Mouse (Mus musculus) forebrain, embryonic 13.5 days (tissue): ENCODE measurements around the gene Ddx21. TPM values are rescaled to one million over a fixed set of nuclear protein-coding genes. Genes with fewer than 3 reads are reported as not detected.
"Not testable (repeated sequence)": the region's sequence is repeated elsewhere in the genome, so short reads cannot be mapped to it uniquely, and the experiment has no call there.

Source experiments
- ATAC-seq: fragments of 200-750 bp; cut with Nextera tagmentation; 2 replicates; pipeline ENCODE4 v1.8.0; 2017
- H3K27ac ChIP-seq: fragments of 300-500 bp; sonication (generic); 2 replicates; pipeline ENCODE4 v1.5.1; 2015; ENCODE audit warnings: inconsistent platforms, mild to moderate bottlenecking, moderate library complexity
- H3K27me3 ChIP-seq: fragments of 300-500 bp; sonication (generic); 2 replicates; pipeline ENCODE4 v1.6.1; 2015; ENCODE audit warnings: mild to moderate bottlenecking, inconsistent platforms
- H3K36me3 ChIP-seq: fragments of 300-500 bp; sonication (generic); 2 replicates; pipeline ENCODE4 v1.6.1; 2015; ENCODE audit warnings: mild to moderate bottlenecking, inconsistent platforms; ENCODE audit not compliant: poor library complexity, severe bottlenecking
- H3K4me1 ChIP-seq: fragments of 300-500 bp; sonication (generic); 2 replicates; pipeline ENCODE4 v1.6.1; 2015; ENCODE audit warnings: inconsistent platforms
- H3K4me2 ChIP-seq: fragments of 300-500 bp; sonication (generic); 2 replicates; pipeline ENCODE4 v1.6.1; 2015; ENCODE audit warnings: inconsistent platforms, mild to moderate bottlenecking, moderate library complexity
- H3K4me3 ChIP-seq: fragments of 300-500 bp; sonication (generic); 2 replicates; pipeline ENCODE4 v1.5.1; 2015; ENCODE audit warnings: mild to moderate bottlenecking, inconsistent platforms
- H3K9ac ChIP-seq: fragments of 300-500 bp; sonication (generic); 2 replicates; pipeline ENCODE4 v1.6.1; 2015; ENCODE audit warnings: mild to moderate bottlenecking, inconsistent platforms
- H3K9me3 ChIP-seq: fragments of 300-500 bp; sonication (generic); replicated peaks from 2 replicates; pipeline ENCODE4 v1.6.1; 2016; ENCODE audit warnings: inconsistent platforms
- WGBS: fragments of 180-500 bp; shearing (Covaris S2); methylation state at CpG from one replicate; pipeline ENCODE4 v1.1.7; 2015; 5-methylcytosine and 5-hydroxymethylcytosine counted together
- polyA plus RNA-seq: library from polyadenylated mRNA; unstranded; fragments of >200 nt; fragmentation: Nextera tagmentation; extraction: Ambion mirVana; gene quantifications from 2 replicates; pipeline ENCODE4 v1.2.1, GENCODE M21; 2015

Gene Ddx21
- polyA plus RNA-seq, 1 experiment from 2014 or later: 23.8 TPM

DNA sequence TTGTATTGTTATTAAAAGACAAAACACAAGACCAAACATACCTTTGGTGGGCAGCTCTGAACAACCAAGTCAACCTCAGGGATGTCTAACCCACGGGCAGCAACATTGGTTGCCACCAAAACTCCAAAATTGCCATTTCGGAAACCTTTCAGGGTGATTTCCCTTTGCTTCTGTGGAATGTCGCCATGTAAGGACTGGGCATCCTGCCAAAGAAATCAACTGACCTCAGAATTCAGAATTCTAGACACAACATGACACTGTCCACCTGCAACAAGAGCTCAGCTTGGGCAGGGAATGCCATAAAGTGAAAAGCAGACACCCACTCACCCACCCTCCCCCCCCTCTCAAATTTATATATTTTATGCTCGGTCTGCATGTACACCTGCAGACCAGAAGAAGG, 13.5 kb downstream of the Ddx21 start:
- no peaks in the 10 kb centered on the region for H3K9me3 ChIP-seq
- H3K36me3 ChIP-seq: peaks cover 94% of the 10 kb centered on the region
- no peak overlapping the region for H3K4me3 ChIP-seq
- no peaks in the 10 kb centered on the region for H3K4me1 ChIP-seq
- H3K9ac ChIP-seq: no peak overlapping the region
- WGBS: 83% methylated on average over 4 of the region's 4 CpGs
- no peaks in the 10 kb centered on the region for H3K27me3 ChIP-seq
- H3K4me2 ChIP-seq: no peak overlapping the region
- no peak overlapping the region for H3K27ac ChIP-seq
- ATAC-seq: no peak

DNA sequence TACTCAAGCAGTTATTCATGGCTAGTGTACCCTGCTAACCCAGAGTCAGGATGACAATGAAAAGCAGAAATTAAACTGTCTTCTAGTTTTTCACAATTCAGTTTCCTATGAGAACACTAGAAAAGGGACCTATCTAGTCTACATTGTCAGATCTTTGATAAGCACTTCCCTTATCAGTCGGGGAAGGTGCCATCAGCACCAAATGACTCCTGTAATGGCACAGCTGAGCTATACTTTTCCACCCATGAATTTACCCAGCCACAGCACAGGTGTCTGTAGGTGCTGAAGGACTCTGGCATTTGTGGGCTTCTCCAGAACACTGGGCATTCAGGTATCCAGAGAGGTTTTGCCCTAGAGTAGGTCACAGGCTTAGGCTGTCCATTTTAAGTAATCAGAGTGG, 18.8 kb downstream of the Ddx21 start:
- WGBS: 88% methylated on average over 1 of the region's 1 CpGs
- H3K4me1 ChIP-seq: peaks cover 3% of the 10 kb centered on the region; the same call in 1 of the 2 replicates
- H3K27ac ChIP-seq: no peak overlapping the region
- H3K9me3 ChIP-seq: no peaks in the 10 kb centered on the region
- H3K9ac ChIP-seq: no peak overlapping the region
- no peak overlapping the region for H3K4me3 ChIP-seq
- H3K36me3 ChIP-seq: peaks cover 82% of the 10 kb centered on the region
- ATAC-seq: no peak
- no peak overlapping the region for H3K4me2 ChIP-seq
- no peaks in the 10 kb centered on the region for H3K27me3 ChIP-seq

DNA sequence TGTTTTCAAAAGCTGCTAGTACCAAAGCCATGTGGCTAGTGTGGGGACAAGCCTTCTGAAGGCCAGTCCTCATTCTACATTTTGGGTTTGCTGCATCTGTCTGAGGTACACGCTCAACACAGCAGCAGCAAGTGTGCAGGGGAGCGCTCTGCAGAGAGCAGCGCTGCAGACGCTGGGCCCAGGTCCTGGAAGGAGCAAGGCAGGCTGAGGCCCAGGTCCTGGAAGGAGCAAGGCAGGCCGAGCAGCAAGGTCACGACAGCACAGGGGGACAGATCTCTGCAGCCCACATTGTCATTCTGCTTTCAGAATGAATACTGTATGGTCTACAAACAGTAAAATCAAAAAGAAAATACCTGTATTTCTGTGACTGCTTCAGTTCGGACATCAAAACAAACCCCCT, 19.4 kb downstream of the Ddx21 start:
- Histone ChIP-seq H3K36me3 (peaks cover 76% of the 10 kb centered on the region), H3K9ac (no peak overlapping the region), H3K4me2 (no peak overlapping the region), H3K4me3 (no peak overlapping the region), H3K27ac (no peak overlapping the region), H3K9me3 (no peaks in the 10 kb centered on the region), H3K27me3 (no peaks in the 10 kb centered on the region), H3K4me1 (peaks cover 3% of the 10 kb centered on the region; the same call in 1 of the 2 replicates)
- no peak for ATAC-seq
- WGBS: 86% methylated on average over 7 of the region's 7 CpGs

DNA sequence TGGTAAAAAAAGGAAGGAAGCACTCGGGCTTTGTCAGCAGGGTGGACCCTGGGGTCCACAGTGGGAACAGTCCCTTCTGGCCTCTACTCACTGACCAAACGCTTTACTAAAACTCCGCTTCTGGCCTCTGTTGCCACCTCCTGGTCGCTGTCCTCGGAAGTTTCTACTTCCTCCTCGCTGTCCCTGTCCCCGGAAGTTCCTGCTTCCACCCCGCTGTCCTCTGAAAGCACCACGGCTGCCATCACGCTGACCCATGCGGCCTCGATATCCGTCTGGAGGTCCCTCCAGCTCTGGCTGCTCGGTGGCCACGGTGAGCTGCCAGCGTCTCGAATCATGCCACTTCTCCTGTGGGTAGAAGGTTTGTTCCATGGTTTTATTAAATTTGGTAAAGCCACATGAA, 19.8 kb downstream of the Ddx21 start:
- ATAC-seq: no peak
- WGBS: 93% methylated on average over 17 of the region's 17 CpGs
- peaks cover 72% of the 10 kb centered on the region for H3K36me3 ChIP-seq
- no peak overlapping the region for H3K4me2 ChIP-seq
- H3K4me3 ChIP-seq: no peak overlapping the region
- no peaks in the 10 kb centered on the region for H3K9me3 ChIP-seq
- H3K4me1 ChIP-seq: peaks cover 6% of the 10 kb centered on the region
- H3K9ac ChIP-seq: no peak overlapping the region
- H3K27ac ChIP-seq: no peak overlapping the region
- no peaks in the 10 kb centered on the region for H3K27me3 ChIP-seq

DNA sequence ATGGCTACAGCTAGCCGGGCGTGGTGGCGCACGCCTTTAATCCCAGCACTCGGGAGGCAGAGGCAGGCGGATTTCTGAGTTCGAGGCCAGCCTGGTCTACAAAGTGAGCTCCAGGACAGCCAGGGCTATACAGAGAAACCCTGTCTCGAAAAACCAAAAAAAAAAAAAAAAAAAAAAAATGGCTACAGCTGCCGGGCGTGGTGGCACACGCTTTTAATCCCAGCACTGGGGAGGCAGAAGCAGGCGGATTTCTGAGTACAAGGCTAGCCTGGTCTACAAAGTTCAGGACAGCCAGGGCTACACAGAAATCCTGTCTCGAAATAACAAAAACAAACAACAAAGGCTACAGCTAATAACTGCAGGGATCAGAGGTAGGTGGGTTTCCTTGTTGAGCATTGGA, 23.0 kb downstream of the Ddx21 start:
- not testable (repeated sequence) for H3K27ac ChIP-seq, H3K4me3 ChIP-seq, ATAC-seq, H3K9ac ChIP-seq, H3K9me3 ChIP-seq, H3K27me3 ChIP-seq, H3K4me2 ChIP-seq
- Histone ChIP-seq H3K4me1 (peaks cover 17% of the 10 kb centered on the region), H3K36me3 (peaks cover 54% of the 10 kb centered on the region)
- 81% methylated on average over 12 of the region's 13 CpGs for WGBS

DNA sequence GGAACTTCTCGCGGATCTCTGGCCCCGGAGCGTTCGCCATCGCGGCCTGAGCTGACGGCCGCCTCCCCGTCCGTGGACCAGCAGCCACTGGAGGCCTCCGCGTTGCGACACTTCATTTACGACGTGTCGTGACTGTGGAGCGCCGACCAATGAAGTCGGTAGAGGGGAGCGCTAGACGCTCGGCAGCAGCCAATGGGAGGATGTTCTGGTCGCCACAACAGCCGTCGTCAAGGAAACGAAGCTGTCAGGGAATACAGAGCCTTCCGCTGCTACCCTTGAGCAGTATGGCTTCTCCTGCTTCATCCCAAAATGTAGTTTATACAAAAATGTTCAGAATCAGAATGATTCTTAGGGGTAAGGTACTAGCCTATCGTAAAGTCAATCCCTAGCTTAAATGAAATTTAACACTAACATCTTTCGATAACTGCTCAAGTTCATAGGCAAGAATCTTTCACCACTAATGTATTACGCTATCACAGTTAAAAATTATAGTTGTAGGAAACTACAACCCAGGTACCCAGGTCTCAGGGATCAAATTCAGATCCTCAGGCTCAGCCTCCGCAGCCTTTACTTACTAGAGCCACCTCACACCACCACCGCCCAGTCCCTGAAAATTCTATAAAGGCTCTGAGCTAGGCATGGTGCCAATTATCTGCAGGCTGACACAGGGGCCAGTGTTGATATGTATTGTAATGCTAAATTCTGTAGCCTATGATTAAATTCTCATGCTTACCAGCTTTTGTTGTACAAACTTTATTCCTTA, 23.6 kb downstream of the Ddx21 start, which contains the start of gene Kif1bp:
Gene Kif1bp (minus strand): TSS at position 120 of the 763 bp plus-strand sequence.
- Histone ChIP-seq H3K27me3 (no peaks in the 10 kb centered on the region), H3K4me1 (peaks cover 17% of the 10 kb centered on the region), H3K4me3 (peak within 1 kb of the TSS; percentile 88), H3K9me3 (no peaks in the 10 kb centered on the region), H3K27ac (peak within 1 kb of the TSS; percentile 85), H3K36me3 (peaks cover 54% of the 10 kb centered on the region), H3K9ac (peak within 1 kb of the TSS; percentile 90), H3K4me2 (peak within 1 kb of the TSS; percentile 88)
- ATAC-seq: peak; percentile 100
- 5% methylated on average over 33 of the region's 33 CpGs for WGBS

DNA sequence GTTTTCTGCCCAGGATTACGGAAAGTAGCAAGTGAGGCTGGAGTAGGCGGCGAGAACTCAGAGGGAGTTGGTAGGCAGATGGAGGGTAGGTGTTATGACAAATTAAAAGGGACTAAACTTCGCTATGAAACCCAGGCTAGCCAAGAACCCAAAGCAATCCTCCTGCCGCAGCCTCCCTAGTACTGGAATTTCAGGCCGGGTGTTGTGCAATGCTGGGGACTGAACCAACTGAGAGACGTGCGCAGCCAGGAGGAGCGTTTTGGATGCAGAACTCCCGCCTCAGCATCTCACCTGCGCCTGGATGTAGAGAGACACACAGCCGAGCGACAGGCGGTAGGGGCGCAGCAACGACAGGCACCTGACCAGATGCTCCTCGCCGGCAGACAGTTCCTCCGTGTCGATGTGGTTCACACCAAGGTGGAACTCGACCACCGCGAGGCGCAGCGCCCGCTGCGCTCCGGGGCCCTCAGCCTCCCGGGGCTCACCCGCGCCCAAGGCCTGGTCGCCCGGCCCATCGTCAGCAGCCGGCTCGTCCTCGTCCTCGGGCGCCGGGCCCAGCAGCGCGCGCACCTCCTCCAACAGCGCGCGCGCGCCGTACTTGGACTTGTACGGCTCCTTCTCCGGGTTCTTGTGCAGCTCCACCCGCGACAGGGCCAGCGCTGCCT, 24.3 kb downstream of the Ddx21 start:
- H3K27me3 ChIP-seq: no peaks in the 10 kb centered on the region
- peaks cover 17% of the 10 kb centered on the region for H3K4me1 ChIP-seq
- peak; percentile 82 for ATAC-seq
- peak overlapping the region; percentile 88 for H3K4me2 ChIP-seq
- H3K36me3 ChIP-seq: peaks cover 54% of the 10 kb centered on the region
- WGBS: 1% methylated on average over 43 of the region's 54 CpGs
- peak overlapping the region; percentile 88 for H3K4me3 ChIP-seq
- peak overlapping the region; percentile 90 for H3K9ac ChIP-seq
- H3K9me3 ChIP-seq: no peaks in the 10 kb centered on the region
- peak overlapping the region; percentile 85 for H3K27ac ChIP-seq

DNA sequence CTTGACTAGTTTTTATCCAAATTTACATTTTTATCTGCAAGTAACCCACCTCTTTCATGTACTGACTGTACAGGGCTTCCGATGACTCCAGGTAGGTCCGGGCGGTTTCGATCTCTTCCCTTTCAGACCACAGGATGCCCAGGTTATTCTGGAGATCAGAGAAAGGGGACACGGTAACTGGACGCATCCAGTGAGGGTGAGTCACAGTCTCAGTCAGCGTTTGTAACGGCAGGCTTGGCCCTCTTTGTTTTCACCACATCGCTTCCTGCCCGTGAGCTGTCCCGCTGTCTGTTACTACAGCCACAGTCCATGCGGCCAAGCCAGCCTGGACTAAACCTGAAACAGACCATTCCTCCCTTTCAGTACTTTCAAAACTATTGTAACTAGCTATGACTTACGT, 27.1 kb downstream of the Ddx21 start:
- H3K36me3 ChIP-seq: peaks cover 46% of the 10 kb centered on the region
- no peak overlapping the region for H3K4me3 ChIP-seq
- no peak overlapping the region for H3K9ac ChIP-seq
- no peak overlapping the region for H3K4me2 ChIP-seq
- 91% methylated on average over 13 of the region's 13 CpGs for WGBS
- H3K4me1 ChIP-seq: peaks cover 17% of the 10 kb centered on the region
- no peak overlapping the region for H3K27ac ChIP-seq
- ATAC-seq: no peak
- H3K9me3 ChIP-seq: no peaks in the 10 kb centered on the region
- no peaks in the 10 kb centered on the region for H3K27me3 ChIP-seq

DNA sequence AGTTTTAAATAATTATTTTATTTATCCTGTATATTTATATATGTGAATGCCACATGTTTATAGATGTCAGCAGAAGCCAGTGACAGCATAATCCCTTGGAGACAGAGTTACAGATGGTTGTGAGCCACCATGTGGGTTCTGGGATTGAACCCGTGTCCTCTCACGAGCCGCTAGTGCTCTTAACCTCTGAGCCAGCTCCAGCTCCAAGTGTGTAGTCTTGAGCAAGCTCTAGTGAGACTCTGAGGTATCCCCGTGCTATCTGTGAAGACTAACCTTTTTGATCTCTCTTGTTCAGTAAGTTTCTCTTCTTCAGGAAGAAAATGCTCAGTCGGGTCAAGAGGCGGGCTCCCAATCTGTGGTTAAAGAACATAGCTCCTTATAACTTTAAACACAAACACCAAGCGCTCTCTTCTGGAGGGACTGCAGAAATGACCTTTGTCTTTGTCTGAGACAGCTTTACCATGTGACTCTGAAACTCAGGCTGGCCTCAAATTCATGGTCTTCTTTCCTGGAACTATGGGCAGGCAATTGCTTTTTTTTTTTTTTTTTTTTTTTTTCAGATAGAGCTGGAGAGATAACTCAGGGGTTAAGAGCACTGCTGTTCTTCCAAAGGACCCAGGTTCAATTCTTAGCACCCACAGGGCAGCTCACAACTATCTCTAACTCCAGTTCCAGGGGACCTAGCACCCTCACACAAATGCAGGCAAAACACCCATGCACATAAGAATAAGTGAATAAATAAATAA, 31.8 kb downstream of the Ddx21 start:
- H3K4me1 ChIP-seq: no peaks in the 10 kb centered on the region

DNA sequence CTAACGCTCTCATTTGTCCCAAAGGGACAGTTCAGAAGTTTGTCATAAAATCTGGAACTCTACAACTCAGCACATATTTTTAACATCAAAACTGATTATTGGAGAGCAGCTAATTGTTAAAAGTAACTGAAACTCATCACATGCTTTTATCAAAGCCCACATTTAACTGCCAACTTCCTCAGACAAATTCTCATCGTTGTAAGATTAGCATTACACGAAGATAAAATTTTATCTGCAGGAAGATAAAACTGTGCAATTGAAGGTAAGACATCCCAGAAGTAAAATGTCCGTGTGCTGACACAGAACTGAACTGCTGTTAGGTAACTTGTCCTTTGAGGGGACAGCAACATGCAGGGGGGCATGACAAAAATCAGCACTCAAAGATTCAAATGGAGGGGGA, 33.2 kb downstream of the Ddx21 start:
- Histone ChIP-seq H3K27ac (no peak overlapping the region), H3K4me2 (no peak overlapping the region), H3K4me3 (no peak overlapping the region), H3K4me1 (no peaks in the 10 kb centered on the region), H3K9me3 (no peaks in the 10 kb centered on the region), H3K36me3 (peaks cover 86% of the 10 kb centered on the region), H3K9ac (no peak overlapping the region), H3K27me3 (no peaks in the 10 kb centered on the region)
- ATAC-seq: no peak
- WGBS: 95% methylated on average over 4 of the region's 4 CpGs

More for the DNA sequence above, 31.8 kb downstream of the Ddx21 start:
- Histone ChIP-seq H3K4me3 (no peak overlapping the region), H3K27me3 (no peaks in the 10 kb centered on the region), H3K9me3 (no peaks in the 10 kb centered on the region), H3K4me2 (no peak overlapping the region), H3K9ac (no peak overlapping the region), H3K36me3 (peaks cover 84% of the 10 kb centered on the region), H3K27ac (no peak overlapping the region)
- 95% methylated on average over 7 of the region's 7 CpGs for WGBS
- no peak for ATAC-seq

DNA sequence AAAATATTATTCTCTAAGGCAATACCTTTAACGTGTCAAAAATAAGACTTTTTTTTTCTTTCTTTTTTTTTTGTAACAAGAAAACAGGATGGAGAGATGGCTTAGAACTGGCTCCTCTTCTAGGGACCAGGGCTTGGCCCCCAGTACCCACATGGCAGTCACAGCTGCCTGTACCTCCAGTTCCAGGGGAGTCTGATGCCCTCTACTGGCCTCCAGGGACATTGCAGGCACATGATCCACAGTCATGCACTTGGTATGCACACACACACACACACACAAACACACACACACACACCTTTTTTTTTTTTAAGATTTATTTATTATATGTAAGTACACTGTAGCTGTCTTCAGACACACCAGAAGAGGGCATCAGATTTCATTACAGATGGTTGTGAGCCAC, 44.3 kb downstream of the Ddx21 start:
- peaks cover 64% of the 10 kb centered on the region for H3K36me3 ChIP-seq
- no peak for ATAC-seq

DNA sequence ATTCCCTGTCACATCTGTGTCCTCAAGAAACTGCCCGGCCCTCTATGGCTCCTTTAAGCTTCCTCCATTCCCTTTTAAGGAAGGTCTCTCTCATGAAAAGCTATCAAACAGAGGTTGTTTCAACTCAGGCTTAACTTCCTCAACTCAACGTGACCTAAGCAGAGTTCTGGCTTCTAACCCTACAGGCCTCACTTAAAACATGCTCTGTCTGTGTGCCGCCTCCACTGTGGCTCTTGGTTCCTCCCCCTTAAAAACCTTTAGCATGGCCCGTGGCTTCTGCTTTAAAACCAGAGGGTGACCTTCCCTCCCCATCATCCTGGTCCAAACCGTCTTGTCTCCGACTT, 45.6 kb downstream of the Ddx21 start:
- H3K4me2 ChIP-seq: no peak overlapping the region
- H3K9ac ChIP-seq: no peak overlapping the region
- H3K27me3 ChIP-seq: no peaks in the 10 kb centered on the region
- WGBS: 94% methylated on average over 6 of the region's 6 CpGs
- no peak for ATAC-seq
- H3K4me3 ChIP-seq: no peak overlapping the region
- H3K27ac ChIP-seq: no peak overlapping the region
- H3K36me3 ChIP-seq: peaks cover 52% of the 10 kb centered on the region
- no peaks in the 10 kb centered on the region for H3K9me3 ChIP-seq
- no peaks in the 10 kb centered on the region for H3K4me1 ChIP-seq

More for the DNA sequence above, 44.3 kb downstream of the Ddx21 start:
- H3K4me3 ChIP-seq: no peak overlapping the region
- WGBS: 83% methylated on average over 1 of the region's 1 CpGs
- H3K27me3 ChIP-seq: no peaks in the 10 kb centered on the region
- H3K27ac ChIP-seq: no peak overlapping the region
- no peak overlapping the region for H3K9ac ChIP-seq
- H3K9me3 ChIP-seq: no peaks in the 10 kb centered on the region
- H3K4me1 ChIP-seq: no peaks in the 10 kb centered on the region
- no peak overlapping the region for H3K4me2 ChIP-seq
